Mouse (Mus musculus) right cerebral cortex, postnatal 14 days (tissue): Measurements from ENCODE around the gene Arsa.

Source experiments
- DNase-seq: peaks from one replicate; pipeline ENCODE4 v3.0.0; 2022

Gene Arsa

GRCm38 (mm10) chr15:89488611-89489117 lies 11.4 kb upstream of the Arsa start:
- no peak for DNase-seq

GRCm38 (mm10) chr15:89488182-89488581 lies 11.0 kb upstream of the Arsa start:
- DNase-seq: no peak

- DNase-seq: no peak
Measured at GRCm38 (mm10) chr15:89480584-89480983, 3.4 kb upstream of the Arsa start.

GRCm38 (mm10) chr15:89478622-89479021 lies 1.4 kb upstream of the Arsa start:
- no peak for DNase-seq

DNA sequence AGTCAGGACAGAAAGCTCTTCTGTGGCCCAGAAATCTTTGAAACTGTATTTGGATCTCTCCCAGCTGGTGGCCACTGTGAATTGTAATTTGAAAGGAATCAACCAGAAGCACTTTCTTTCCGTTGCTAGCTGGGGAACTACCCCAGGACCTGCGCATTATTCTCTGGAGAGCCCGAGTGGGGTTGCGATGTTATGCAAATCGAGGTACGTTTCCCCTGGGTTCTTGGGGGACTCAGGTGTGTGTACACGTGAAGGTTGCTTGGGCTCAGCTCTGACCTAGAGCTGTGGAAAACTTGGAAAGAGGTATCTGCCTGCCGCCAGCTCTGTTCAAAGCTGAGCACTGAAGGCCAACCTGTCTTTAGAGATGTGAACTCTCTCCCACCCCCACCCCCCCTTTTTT lies 581 bp upstream of the Arsa start:
- no peak for DNase-seq

GRCm38 (mm10) chr15:89476475-89476815 lies 780 bp downstream of the Arsa start:
- DNase-seq: no peak

DNA sequence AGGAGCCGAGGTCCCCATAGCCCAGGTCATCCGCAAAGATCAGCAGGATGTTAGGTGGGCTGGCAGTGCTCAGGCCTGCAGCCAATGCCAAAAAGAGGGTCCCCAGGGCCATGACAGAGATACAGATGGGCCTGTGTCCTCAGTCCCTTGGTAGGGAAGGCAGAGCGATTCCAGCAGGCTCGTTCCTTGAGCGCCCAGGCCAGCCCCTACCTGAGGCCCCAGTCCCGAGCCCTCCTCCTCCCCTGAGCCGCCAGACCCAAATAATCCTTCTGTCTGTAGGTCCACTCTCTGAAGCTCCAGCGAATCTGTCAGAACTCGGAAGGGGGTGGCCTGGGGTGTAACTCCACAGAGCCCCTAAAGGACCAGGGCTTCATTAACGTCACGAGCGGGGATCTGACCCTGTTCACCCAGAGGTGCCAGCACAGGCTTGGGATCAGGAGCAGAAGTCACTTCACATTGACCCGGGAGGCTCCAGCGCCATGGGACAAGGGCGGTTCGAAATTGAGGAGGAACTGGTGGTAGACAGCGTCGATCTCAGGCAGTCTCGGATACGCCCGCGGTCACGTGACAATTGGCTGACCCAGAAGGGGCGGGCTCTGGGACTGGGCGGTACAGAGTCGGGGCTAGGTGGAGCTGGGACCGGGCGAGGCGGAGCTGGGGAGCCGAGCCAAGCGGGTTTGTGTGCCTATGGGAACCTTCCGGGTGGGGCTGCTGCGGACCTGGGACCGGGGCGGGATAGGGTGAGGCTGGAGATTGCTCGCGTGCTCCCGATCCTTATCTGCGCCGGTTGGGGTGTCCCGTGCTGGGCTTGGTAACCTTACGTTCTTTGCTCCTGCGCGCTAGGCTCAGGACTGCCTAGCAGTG lies 1.4 kb downstream of the Arsa start:
- DNase-seq: peak; percentile 92

DNA sequence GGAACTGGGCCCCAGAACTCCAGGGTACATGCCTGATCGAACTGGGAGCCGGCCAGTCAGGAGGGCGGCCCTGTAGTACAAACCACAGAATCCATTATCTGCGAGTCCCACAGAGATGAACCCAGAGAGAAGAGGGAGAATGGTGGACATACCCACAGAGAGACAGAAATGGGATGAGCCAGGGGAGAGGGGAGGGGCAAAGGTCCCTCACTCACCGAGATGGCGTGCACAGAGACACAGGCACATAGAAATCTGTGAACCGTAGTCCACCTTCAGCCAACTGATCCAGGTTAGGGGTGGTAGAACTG lies 2.0 kb downstream of the Arsa start:
- no peak for DNase-seq

- no peak for DNase-seq
Measured at GRCm38 (mm10) chr15:89474596-89475292, 2.5 kb downstream of the Arsa start.

- no peak for DNase-seq
Measured at GRCm38 (mm10) chr15:89473921-89474320, 3.3 kb downstream of the Arsa start.

GRCm38 (mm10) chr15:89473370-89473769 lies 3.9 kb downstream of the Arsa start:
- DNase-seq: no peak

GRCm38 (mm10) chr15:89471476-89471875 lies 5.7 kb downstream of the Arsa start:
- DNase-seq: no peak

GRCm38 (mm10) chr15:89468577-89468976 lies 8.6 kb downstream of the Arsa start:
- no peak for DNase-seq

DNA sequence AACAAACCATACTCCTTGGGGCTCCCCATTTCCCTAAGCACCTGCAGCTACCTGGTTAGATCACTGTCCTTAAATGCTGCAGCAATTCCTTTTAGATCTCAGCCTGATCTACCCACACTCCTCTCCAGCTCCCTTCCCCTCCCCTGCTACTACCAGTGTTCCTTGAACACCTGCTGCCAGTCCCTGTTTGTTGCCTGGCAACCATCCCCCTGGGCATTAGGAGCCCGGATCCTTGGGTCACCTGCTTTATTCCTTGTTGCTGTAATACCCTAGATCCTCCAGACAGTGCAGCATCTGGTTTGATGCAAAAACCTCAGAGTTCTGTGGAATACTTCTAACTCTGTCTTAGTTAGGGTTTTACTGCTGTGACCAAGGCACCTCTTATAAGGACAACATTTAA lies 12.2 kb downstream of the Arsa start:
- no peak for DNase-seq

- no peak for DNase-seq
Measured at GRCm38 (mm10) chr15:89463334-89464235, 13.6 kb downstream of the Arsa start.

DNA sequence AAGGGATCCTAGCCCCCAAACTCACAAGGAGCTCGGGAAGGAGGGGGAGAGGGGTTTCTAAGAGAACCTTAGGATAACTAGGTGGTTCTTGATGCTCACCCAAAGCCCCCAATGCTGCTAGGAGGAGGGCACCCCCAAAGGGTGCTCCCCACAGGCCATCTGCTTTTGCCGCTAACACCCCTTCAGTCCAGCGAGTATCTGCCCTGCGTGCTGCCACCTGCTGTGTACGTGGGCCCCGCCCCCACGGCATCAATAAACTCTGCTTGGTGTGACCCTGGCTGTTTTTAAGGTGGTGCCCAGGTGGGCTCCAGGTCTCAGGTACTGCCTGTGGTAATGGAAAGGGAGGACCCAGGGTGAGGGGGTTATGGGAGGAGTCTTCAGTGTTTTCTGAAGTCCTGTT lies 15.0 kb downstream of the Arsa start:
- no peak for DNase-seq

- DNase-seq: no peak
Measured at GRCm38 (mm10) chr15:89461321-89461720, 15.9 kb downstream of the Arsa start.

DNA sequence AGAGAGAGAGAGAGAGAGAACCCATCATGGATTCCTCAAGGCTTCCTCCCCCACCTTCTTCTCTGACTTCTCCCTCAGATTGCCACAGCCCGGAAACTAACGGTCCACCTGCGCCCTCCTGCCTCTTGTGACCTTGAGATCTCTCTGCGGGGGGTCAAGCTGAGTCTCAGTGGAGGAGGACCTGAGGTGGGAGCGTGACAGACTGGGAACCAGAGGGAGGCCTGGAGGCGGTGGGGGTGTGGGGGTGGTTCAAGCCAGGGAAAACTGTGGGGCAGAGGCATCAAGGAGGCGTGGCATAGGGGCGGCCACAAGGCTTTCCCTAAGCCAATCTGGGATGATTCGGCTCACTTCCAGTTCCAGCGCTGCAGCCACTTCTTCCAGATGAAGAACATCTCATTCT lies 16.9 kb downstream of the Arsa start:
- no peak for DNase-seq

DNA sequence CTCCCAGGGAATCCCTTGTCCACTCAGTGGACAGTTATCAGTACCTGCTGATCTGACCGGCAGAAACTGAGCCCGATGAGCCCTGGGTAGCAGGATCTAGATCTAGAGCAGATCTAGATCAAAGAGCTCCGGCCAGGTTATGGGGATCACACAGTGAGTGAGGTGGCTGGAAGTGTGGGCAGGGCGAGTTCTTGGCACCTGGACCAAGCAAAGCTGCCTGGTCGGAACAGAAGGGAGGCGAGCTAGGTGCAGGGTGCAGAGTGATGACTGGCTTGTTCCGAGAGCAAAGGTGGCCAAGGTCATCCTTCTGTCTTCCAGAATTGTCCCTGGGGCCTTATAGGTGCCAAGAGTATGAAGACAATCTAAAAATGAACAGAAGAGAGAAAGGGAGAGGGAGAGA lies 17.4 kb downstream of the Arsa start:
- no peak for DNase-seq

DNA sequence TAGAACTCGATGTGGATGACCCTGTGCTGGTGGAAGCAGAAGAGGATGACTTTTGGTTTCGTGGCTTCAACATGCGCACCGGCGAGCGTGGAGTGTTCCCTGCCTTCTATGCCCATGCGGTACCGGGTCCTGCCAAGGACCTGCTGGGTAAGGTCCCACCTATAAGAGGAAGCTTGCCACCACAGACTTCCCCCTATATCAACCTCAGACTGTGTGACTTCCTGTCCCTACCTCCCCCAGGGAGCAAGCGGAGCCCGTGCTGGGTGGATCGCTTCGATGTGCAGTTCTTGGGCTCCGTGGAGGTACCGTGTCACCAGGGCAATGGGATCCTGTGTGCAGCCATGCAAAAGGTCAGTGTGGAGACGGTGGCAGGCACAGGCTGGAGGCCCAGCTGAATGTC lies 18.3 kb downstream of the Arsa start:
- DNase-seq: no peak

DNA sequence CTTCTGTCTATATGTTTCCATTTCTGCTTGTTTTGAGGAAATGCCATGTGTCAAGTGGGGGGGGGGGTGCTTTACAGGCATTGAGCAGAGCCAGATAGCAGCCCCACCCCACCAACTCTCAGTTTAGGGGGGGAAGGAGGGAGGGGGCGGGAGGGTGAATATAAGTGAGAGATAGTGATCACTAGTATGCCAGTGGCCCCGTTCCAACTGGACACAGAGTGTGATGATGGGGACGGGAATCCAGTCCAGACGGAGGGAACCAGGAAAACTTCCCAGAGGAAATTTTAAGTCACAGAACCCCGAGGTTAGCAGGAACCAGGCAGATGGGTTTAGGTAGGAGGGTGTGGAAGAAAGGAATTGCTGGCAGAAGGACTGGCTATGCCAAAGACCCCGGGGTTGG lies 21.6 kb downstream of the Arsa start:
- no peak for DNase-seq

- no peak for DNase-seq
Measured at GRCm38 (mm10) chr15:89454857-89455256, 22.4 kb downstream of the Arsa start.

GRCm38 (mm10) chr15:89453865-89454478 lies 23.3 kb downstream of the Arsa start, which contains the start of gene Mapk8ip2:
Gene Mapk8ip2 (plus strand): TSS chr15:89453913.
- DNase-seq: peak; percentile 68
